Mouse (Mus musculus): ENCODE results near the gene Wdr5b. TPM values are rescaled to one million over a fixed set of nuclear protein-coding genes. Genes with fewer than 3 reads are reported as not detected.
"Not testable (repeated sequence)": the region's sequence is repeated elsewhere in the genome, so short reads cannot be mapped to it uniquely, and the experiment has no call there.

Wdr5b gene
- total RNA-seq (2021) = 1 to 10 TPM; 2.7 to 3.2 TPM

- intact Hi-C loops (cut with DNase I) = loop anchor here (1.0 kb wide), 1 partner anchor 30 kb away; the partner anchor contains the start of genes Ccdc58 and Fam162a
- peak; percentile 82 to 87 for DNase-seq
These were observed at the start of gene Wdr5b for GRCm38 (mm10) chr16:36040640-36041624. TSS of gene Wdr5b (plus strand) at chr16:36041190.

- no peak for DNase-seq
- intact Hi-C loops (cut with DNase I) = no loop called here
These were observed 48.6 kb upstream of the Wdr5b start for GRCm38 (mm10) chr16:35992391-35992790.

GRCm38 (mm10) chr16:35993316-35993715 is 47.7 kb upstream of the Wdr5b start:
- intact Hi-C loops (cut with DNase I) = no loop called here
- DNase-seq = no peak

- DNase-seq; intact Hi-C loops (cut with DNase I): not testable (repeated sequence)
These were observed 42.1 kb upstream of the Wdr5b start for GRCm38 (mm10) chr16:35998852-35999251.

GRCm38 (mm10) chr16:36008396-36008795 is 32.6 kb upstream of the Wdr5b start:
- DNase-seq = no peak
- intact Hi-C loops (cut with DNase I) = no loop called here

DNA sequence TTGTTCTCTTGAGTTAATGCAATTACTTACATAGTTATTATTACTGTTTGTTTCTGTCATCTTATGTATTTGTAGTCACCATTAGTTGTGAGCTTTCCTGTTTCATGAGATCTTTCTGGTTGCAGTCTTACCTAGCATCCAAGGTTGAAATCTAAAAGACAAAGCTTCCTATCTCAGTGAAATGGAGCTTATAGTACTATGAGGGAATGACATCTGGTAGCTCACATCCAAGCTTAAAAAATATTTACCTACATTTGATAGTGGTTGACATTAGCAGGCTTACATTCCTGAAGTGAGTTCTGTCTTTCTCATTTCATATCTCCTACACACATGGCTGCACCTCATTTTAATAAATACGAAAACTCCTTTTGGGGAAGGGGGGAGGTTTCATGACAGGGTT is 24.7 kb upstream of the Wdr5b start:
- DNase-seq = no peak

GRCm38 (mm10) chr16:36028120-36028519 is 12.9 kb upstream of the Wdr5b start:
- intact Hi-C loops (cut with DNase I) = not testable (repeated sequence)

More for the DNA sequence above, 24.7 kb upstream of the Wdr5b start:
- intact Hi-C loops (cut with DNase I) = no loop called here

GRCm38 (mm10) chr16:36041625-36042020 is 633 bp downstream of the Wdr5b start:
- no peak for DNase-seq
- intact Hi-C loops (cut with DNase I) = loop anchor here (1.0 kb wide), 1 partner anchor 30 kb away; the partner anchor contains the start of genes Ccdc58 and Fam162a

More at GRCm38 (mm10) chr16:36028120-36028519, 12.9 kb upstream of the Wdr5b start:
- DNase-seq = not testable (repeated sequence)

DNA sequence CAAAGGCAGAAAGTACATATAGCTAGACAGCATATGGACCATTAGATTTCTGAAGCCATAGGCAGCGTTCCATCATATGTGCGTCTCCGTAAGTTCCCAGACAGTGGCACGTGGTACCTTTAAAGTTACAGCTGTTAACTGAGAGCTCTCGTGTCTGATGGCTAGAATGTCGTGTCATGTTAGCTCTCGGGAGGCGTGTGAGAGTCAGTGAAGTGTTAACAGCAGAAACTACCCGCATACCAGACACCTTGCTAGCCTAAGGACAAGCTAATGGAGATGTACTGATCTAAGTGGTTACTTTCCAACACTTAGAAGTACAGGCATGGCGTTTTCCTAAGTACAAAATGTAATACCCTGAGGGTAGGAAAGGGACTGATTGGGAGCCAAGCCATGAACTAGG is 2.1 kb downstream of the Wdr5b start:
- intact Hi-C loops (cut with DNase I) = no loop called here
- no peak for DNase-seq

DNA sequence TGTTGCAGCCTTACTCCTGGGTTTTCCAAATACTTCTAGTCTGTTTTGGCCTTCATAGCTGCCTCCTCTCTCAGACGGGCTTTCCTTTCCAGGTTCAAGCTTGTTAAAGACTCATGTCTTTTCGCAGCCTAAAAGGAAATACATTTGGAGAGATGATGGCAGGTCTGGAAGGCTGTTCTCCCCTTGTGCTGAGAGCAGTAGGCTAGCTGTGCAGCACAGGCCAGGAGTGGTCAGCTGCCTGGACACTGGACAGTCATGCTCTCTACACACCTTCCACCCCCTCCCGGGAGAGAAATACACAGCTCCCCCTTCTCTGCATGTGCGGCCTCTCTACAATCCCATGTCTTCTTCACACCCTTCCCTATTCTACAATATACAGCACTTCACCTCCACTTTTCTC is 3.0 kb downstream of the Wdr5b start:
- intact Hi-C loops (cut with DNase I) = no loop called here
- no peak for DNase-seq

GRCm38 (mm10) chr16:36047538-36047937 is 6.5 kb downstream of the Wdr5b start:
- DNase-seq = no peak
- intact Hi-C loops (cut with DNase I) = no loop called here

GRCm38 (mm10) chr16:36051491-36051890 is 10.5 kb downstream of the Wdr5b start:
- DNase-seq = no peak
- intact Hi-C loops (cut with DNase I) = no loop called here

DNA sequence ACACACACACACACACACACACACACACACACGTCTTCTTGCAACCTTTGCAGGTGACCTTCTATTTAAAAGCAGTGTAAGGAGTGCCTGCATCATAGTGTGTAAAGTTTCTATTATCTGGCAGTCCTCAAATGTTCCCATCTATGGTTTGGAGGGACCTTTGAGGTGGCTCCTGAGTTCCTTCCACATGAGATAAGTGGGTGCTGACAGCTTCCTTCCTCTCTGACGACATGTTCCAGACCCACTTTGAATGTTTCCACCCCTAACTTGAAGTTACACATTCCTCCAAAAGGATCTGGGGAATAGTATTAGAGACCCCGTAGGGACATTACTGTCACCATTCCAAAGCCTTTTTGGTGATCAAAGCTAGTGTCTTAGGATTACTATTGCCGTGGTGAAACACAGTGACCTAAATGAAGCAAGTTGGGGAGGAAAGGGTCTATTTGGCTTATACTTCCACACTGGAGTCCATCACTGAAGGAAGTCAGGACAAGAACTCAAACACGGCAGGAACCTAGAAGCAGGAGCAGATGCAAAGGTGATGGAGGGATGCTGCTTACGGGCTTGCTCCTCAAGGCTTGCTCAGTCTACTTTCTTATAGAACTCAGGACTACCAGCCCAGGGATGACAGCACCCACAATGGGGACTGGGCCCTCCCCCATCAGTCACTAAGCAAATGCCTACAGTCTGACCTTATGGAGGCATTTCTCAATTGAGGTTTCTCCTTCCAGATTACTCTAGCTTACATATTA is 12.7 kb downstream of the Wdr5b start:
- DNase-seq = peak in 1 of 2 experiments; percentile 23

DNA sequence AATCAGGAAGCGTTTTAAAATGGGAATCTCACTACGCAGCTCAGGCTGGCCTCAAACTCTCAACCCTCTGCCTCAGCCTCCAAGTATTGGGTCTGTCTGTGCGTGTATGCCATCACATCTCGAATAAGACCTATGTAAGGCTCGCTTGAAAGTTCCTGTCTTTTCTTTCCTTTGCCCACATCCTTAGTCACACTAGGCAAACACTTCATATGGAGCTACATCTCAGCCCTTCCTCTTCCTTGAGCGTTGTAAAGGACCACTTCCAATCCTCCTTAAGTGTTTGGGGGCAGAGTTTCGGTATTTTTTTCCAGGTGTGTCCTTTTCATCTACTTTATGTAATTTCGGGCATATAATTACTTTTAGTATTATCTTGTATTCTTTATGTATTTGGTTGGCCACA is 13.9 kb downstream of the Wdr5b start:
- no peak for DNase-seq
- intact Hi-C loops (cut with DNase I) = no loop called here

More for the DNA sequence above, 12.7 kb downstream of the Wdr5b start:
- intact Hi-C loops (cut with DNase I) = no loop called here

- intact Hi-C loops (cut with DNase I) = no loop called here
- DNase-seq = no peak
These were observed 15.4 kb downstream of the Wdr5b start for GRCm38 (mm10) chr16:36056416-36056815.

GRCm38 (mm10) chr16:36057933-36058475 is 17.0 kb downstream of the Wdr5b start:
- peak in 1 of 2 experiments; percentile 24 for DNase-seq
- intact Hi-C loops (cut with DNase I) = no loop called here

DNA sequence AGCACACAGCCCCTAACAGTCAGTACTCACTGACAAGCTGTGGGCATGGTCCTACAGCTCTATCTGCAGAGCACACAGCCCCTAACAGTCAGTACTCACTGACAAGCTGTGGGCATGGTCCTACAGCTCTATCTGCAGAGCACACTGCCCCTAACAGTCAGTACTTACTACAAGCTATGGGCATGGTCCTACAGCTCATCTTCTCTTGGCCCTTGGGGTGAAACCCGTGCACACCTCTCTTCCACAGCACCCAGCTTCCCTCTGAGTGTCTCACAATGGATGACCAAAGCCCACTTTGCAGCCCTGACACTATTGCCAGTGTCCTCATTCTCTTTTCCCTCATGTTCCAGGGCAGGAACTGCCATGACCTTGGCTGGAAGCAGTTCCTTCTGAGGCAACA is 21.5 kb downstream of the Wdr5b start:
- intact Hi-C loops (cut with DNase I); DNase-seq: not testable (repeated sequence)

DNA sequence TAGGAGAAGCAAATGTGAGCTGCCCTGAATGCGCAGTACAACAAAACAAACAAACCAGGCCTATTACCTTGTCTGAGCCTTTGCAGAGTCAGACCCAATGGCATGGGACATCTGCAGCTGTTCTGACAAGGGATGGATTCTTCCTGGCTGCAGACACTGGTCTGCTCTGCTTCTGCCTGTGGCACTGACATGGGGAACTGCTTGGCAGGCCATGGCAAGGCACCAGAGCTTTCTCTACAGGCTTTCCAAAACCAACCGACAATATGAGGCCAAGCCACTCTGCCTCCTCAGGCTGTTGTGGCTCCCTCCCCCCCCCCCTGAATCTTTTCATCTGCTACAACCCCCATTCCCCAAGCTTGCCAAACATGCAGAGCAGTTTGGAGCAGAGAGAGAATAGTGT is 22.3 kb downstream of the Wdr5b start:
- no peak for DNase-seq
- intact Hi-C loops (cut with DNase I) = no loop called here

- intact Hi-C loops (cut with DNase I) = no loop called here
- DNase-seq = no peak
These were observed 23.9 kb downstream of the Wdr5b start for GRCm38 (mm10) chr16:36064904-36065303.

DNA sequence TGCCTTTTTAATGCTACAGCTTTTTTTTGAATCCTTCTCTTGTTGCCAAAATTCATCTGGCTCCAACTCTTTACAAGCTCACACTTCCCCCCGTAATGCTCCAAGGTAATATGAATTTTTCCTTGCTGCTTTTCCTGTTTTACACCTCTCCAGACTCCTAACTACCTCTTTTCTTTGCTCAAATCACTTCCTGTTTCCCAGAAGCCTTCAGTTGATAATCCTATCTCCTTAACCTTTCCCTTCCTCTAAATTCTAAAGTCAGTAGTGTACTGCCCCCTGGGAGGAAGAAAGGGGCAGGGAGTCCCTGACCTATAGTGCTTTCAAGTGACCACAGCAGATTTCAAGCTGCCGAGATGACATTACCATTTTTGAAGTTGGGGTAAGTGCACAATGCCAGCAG is 26.7 kb downstream of the Wdr5b start:
- intact Hi-C loops (cut with DNase I) = no loop called here
- DNase-seq = no peak

GRCm38 (mm10) chr16:36068356-36068755 is 27.4 kb downstream of the Wdr5b start:
- intact Hi-C loops (cut with DNase I) = no loop called here
- DNase-seq = no peak

Data from heart, postnatal 36 days (tissue).